Mouse (Mus musculus) heart, adult 2 months (tissue): ENCODE data around the gene Plpp7.

Experiments
- CTCF ChIP-seq: fragments of 200-600 bp; IDR thresholded peaks from 2 replicates; pipeline ENCODE4 v1.8.1; 2022; ENCODE audit warnings: antibody characterized with exemption, mild to moderate bottlenecking, moderate library complexity
- POLR2A ChIP-seq: fragments of 200-500 bp; IDR thresholded peaks from 2 replicates; pipeline ENCODE4 v1.6.1; 2011; ENCODE audit warnings: mild to moderate bottlenecking, low read depth, low read length, control low read depth; ENCODE audit not compliant: insufficient read depth

DNA sequence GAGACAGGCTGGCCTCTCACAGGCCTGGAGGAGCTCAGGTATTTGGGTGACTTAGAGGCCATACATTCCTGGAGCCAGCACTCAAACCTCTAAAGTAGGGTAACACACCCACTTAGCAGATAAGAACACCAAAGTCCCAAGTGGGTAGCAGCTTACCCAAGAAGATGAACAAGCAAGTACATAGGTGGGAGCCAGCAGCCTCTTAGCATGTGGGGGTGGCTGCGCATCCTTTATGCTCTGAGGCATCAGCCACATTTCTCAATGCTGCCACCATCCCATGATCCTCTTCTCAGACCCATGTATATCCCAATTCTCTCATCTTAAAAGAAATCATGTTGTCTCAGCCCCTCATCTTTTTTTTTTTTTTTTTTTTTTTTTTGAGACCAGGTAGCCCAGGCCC, 15.9 kb downstream of the Plpp7 start:
- TF ChIP-seq POLR2A: no peak
- no peak for TF ChIP-seq CTCF
